Mouse (Mus musculus) spleen, adult 2 months (tissue): ENCODE results near the gene Klhdc8b. TPM values are rescaled to one million over a fixed set of nuclear protein-coding genes. Genes with fewer than 3 reads are reported as not detected.
A peak's percentile ranks its signal among the peaks of the same experiment; 100 is the strongest.

ENCODE experiments used
- DNase-seq, 2 experiments: peaks; one replicate each; pipeline versions ENCODE4 v3.0.0 to v3.0.0-alpha.2; 2012 to 2021; ENCODE audit warnings: low spot score in 2 of 2, low read depth in 1 of 2
- H3K27ac ChIP-seq: fragments of 200-500 bp; 2 replicates; pipeline ENCODE4 v1.5.1; 2012; ENCODE audit warnings: low read length, inconsistent platforms; ENCODE audit not compliant: insufficient read depth
- H3K27me3 ChIP-seq: fragments of 200-500 bp; 2 replicates; pipeline ENCODE4 v1.6.1; 2012; ENCODE audit warnings: mild to moderate bottlenecking, moderate library complexity, low read length, inconsistent platforms; ENCODE audit not compliant: control insufficient read depth, insufficient read depth
- H3K36me3 ChIP-seq: fragments of 200-500 bp; 2 replicates; pipeline ENCODE4 v1.6.1; 2012; ENCODE audit warnings: mild to moderate bottlenecking, low read length, inconsistent platforms; ENCODE audit not compliant: control insufficient read depth, insufficient read depth
- H3K4me1 ChIP-seq: fragments of 200-500 bp; 2 replicates; pipeline ENCODE4 v1.6.1; 2011; ENCODE audit warnings: inconsistent platforms; ENCODE audit not compliant: control insufficient read depth, insufficient read depth, insufficient read length
- H3K4me3 ChIP-seq: fragments of 200-500 bp; 2 replicates; pipeline ENCODE4 v1.5.1; 2011; ENCODE audit warnings: mild to moderate bottlenecking, inconsistent platforms; ENCODE audit not compliant: insufficient read depth, insufficient read length; ENCODE audit errors: extremely low read depth
- CTCF ChIP-seq: fragments of 200-500 bp; IDR thresholded peaks from 2 replicates; pipeline ENCODE4 v1.5.1; 2011; ENCODE audit warnings: mild to moderate bottlenecking, inconsistent platforms; ENCODE audit not compliant: insufficient read depth, insufficient read length, insufficient replicate concordance; ENCODE audit errors: extremely low read depth
- POLR2A ChIP-seq: fragments of 200-500 bp; IDR thresholded peaks from 2 replicates; pipeline ENCODE4 v1.6.1; 2011; ENCODE audit warnings: low read depth, low read length, inconsistent platforms
- WGBS: fragments of 180-500 bp; shearing (Covaris S2); methylation state at CpG from one replicate; pipeline ENCODE4 v1.1.7; 2018; 5-methylcytosine and 5-hydroxymethylcytosine counted together
- polyA plus RNA-seq: library from polyadenylated mRNA; depleted of rRNA; stranded (reverse); fragments of >200 nt; gene quantifications from 2 replicates; pipeline ENCODE4 v1.2.3, GENCODE M21; 2012

The Klhdc8b gene
- polyA plus RNA-seq, 1 experiment = 22.2 TPM

DNA sequence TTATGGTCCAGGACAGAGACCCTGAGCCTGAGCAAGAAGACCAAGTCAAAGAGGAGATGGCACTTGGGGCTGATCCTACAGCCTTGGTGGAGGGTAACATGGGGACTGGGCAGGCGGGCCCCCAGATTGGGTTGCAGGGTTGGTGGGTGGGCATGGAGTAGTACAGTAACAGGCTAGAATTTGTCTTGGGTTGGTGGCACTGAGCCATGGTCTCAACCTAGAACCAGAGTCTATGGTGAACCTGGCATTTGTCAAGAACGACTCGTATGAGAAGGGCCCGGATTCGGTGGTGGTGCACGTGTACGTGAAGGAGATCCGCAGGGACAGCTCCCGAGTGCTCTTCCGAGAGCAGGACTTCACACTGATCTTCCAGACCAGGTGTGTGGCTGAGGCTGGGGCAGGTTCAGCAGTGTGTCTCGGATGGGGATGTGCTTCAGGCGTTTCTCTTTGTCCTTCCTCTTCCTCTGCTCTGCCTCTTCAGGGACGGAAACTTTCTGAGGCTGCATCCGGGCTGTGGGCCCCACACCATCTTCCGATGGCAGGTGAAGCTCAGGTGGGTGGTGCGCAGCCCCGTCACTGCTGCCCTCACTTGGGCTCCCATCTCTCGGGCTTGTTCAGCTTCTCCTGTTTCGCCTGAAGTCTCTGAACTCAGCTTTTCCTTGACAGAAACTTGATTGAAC, 32.9 kb upstream of the Klhdc8b start:
- no peak overlapping the region for H3K4me3 ChIP-seq
- no peak overlapping the region for H3K27ac ChIP-seq
- H3K27me3 ChIP-seq = no peaks in the 10 kb centered on the region
- peaks cover 60% of the 10 kb centered on the region for H3K36me3 ChIP-seq
- H3K4me1 ChIP-seq = peaks cover 12% of the 10 kb centered on the region; the same call in 1 of the 2 replicates
- WGBS = 95% methylated on average over 19 of the region's 19 CpGs
- TF ChIP-seq CTCF (no peak), POLR2A (no peak)
- DNase-seq = no peak

DNA sequence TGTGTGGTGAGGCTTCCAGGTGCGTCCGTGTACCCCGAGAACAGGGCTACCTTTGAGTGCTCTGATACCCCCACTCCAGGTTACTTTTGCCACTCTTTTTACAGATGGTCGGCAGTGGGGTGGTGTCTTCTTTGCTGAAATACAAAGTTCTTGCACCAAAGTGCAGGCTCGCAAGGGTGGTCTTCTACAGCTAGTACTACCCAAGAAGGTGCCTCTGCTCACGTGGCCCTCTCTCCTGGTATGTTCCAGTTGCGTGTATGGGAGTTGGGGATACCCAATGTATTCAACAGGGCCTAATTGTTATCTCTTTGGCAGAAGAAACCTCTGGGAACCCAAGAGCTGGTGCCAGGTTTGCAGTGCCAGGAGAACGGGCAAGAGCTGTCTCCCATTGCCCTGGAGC, 31.9 kb upstream of the Klhdc8b start:
- TF ChIP-seq POLR2A = no peak
- no peak for TF ChIP-seq CTCF
- 96% methylated on average over 8 of the region's 8 CpGs for WGBS
- Histone ChIP-seq H3K4me3 (no peak overlapping the region), H3K36me3 (peaks cover 50% of the 10 kb centered on the region), H3K4me1 (peaks cover 12% of the 10 kb centered on the region; the same call in 1 of the 2 replicates), H3K27ac (no peak overlapping the region), H3K27me3 (no peaks in the 10 kb centered on the region)
- no peak for DNase-seq

DNA sequence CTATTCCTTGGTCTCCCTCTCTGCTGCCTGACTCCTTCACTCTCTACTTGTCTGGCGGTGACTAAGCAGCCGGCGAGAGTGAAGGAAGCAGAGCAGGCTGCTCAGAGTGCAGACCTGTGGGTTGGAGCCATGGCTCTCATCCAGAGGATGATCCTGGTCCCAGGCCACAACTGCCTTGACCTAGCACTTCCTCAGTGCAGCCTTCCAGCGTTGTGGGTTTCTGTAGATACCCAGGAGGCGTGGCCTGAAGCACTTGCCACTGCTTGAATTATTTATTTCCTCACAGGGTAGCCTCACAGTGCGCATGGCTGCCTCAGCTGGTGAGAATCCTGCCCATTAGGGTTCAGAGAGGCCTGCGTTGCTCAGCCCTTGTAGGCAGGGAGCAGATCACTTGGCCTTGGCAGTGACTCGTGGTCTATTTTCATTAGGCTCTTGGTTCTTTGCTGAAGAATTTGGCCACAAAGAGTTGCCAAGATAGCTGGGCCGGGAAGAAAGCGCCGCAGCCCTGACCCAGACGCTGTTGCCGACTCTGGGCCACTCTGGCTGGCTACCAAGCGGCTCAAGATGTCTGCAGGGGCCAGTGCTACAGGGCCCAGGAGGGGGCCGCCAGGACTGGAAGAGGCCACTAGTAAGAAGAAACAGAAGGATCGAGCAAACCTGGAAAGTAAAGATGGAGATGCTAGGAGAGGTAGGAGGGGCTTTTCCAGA, 30.8 kb upstream of the Klhdc8b start:
- Histone ChIP-seq H3K27me3 (no peaks in the 10 kb centered on the region), H3K36me3 (peaks cover 41% of the 10 kb centered on the region), H3K4me3 (peak overlapping the region; percentile 6; the same call in 1 of the 2 replicates), H3K4me1 (peaks cover 12% of the 10 kb centered on the region; the same call in 1 of the 2 replicates), H3K27ac (no peak overlapping the region)
- TF ChIP-seq CTCF = no peak
- TF ChIP-seq POLR2A = no peak
- WGBS = 55% methylated on average over 16 of the region's 16 CpGs
- DNase-seq = no peak

DNA sequence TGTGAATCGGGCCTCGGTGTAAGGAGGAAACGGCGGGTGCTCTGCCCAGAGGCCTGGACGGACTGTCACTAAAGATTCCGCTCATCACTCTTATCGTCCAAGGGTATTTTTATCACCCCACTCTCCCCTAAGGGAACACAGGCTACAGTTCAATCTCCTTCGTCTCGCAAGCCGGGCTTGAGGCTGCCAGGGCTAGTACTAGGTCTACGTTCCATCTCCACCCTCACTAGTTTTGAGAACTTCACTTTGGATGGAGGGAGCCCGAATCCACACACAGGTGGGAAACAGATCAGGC, 29.9 kb upstream of the Klhdc8b start:
- Histone ChIP-seq H3K27me3 (no peaks in the 10 kb centered on the region), H3K27ac (peak overlapping the region; percentile 87), H3K36me3 (peaks cover 33% of the 10 kb centered on the region), H3K4me1 (peaks cover 12% of the 10 kb centered on the region; the same call in 1 of the 2 replicates), H3K4me3 (peak overlapping the region; percentile 78)
- DNase-seq = no peak
- 3% methylated on average over 12 of the region's 12 CpGs for WGBS
- TF ChIP-seq CTCF = no peak

DNA sequence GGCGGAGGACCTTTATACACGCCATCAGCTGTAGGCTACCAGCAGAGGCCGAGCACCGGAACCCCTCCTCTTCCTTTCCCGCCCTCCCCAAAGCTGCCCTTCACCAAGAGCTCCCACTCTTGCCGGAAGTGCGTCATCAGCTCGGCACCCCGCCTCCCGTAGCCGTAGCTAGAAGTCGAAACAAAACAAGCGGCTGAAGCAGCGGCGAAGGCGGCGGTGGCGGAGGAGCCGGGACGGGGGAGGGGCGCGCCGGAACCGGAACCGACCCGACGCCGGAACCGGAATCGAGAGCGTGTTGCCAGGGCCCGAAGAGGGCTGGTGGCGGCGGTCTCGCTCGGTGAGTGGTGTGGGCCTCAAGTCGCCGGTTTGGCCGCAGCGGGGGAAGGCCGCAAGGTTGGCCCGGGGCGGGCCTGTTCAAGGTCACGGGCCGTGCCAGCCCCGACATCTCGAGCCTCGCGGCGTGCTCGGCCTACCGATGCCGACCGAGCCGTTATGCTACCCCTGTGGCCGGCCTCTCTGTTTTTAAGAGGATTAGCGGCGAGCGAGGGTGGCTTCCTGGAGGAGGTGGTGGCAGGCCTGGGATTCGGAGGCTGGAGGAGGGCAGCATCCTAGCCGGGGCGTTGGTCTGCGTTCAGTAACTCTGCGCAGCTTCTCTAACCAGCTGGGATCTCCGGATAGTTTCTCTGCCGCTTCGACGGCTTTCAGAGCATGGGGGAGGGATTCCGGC, 29.3 kb upstream of the Klhdc8b start, which contains the start of gene Usp19:
Gene Usp19, plus strand, starts transcription at position 44 of the 727 bp plus-strand sequence.
- peaks cover 12% of the 10 kb centered on the region; the same call in 1 of the 2 replicates for H3K4me1 ChIP-seq
- DNase-seq = peak; percentile 92 to 93
- TF ChIP-seq POLR2A = peak; percentile 49; the same call in 1 of the 2 replicates
- TF ChIP-seq CTCF = no peak
- H3K27me3 ChIP-seq = no peaks in the 10 kb centered on the region
- WGBS = under 1% methylated on average over 69 of the region's 69 CpGs
- H3K4me3 ChIP-seq = peak within 1 kb of the TSS; percentile 78
- H3K36me3 ChIP-seq = peaks cover 28% of the 10 kb centered on the region
- peak within 1 kb of the TSS; percentile 87 for H3K27ac ChIP-seq

DNA sequence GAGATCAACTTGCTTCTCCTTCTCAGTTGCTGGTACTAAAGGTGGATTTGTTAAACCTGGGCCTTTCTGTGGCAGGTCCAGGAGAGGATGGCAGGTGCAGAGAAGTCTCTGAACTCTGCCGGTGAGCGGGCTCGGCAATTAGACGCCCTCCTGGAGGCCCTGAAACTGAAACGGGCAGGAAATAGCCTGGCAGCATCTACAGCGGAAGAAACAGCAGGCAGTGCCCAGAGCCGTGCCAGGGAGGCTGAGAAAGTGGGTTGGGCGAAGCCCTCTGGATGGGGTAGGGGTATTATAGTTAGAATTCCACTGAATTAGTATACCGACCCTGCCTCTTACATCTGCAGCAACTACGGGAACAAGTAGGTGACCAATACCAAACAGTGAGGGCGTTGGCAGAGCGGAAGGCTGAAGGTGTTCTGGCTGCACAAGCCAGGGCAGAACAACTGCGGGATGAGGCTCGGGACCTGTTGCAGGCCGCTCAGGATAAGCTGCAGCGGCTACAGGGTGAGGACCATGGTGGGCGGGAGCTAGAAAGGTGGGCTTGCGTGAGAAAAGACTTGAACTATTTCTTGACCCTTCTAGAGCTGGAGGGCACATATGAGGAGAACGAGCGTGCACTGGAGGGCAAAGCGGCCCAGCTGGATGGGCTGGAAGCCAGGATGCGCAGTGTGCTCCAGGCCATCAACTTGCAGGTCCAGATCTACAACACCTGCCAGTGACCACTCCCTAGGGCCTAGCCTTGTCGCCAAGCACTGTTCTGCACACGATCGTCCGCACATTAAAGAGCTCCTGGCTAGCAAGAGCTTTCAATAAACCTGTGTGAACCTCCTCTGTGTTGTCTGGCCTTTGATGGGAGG, 28.5 kb upstream of the Klhdc8b start:
- TF ChIP-seq POLR2A = no peak
- no peak for TF ChIP-seq CTCF
- 44% methylated on average over 26 of the region's 26 CpGs for whole genome bisulfite sequencing
- Histone ChIP-seq H3K27ac (peak overlapping the region; percentile 87), H3K4me1 (peaks cover 12% of the 10 kb centered on the region; the same call in 1 of the 2 replicates), H3K36me3 (peaks cover 21% of the 10 kb centered on the region), H3K27me3 (no peaks in the 10 kb centered on the region), H3K4me3 (peak overlapping the region; percentile 78)
- DNase-seq = no peak
